Mouse (Mus musculus): Measurements from ENCODE around the gene Itgb1bp1.
A peak's percentile ranks its signal among the peaks of the same experiment; 100 is the strongest.

Itgb1bp1 gene

GRCm38 (mm10) chr12:21241965-21242364, 44.1 kb downstream of the Itgb1bp1 start:
- no peak for DNase-seq

- no peak for DNase-seq
These were observed 51.5 kb downstream of the Itgb1bp1 start for GRCm38 (mm10) chr12:21234560-21234959.

- DNase-seq = no peak
These were observed 52.4 kb downstream of the Itgb1bp1 start for GRCm38 (mm10) chr12:21233727-21234126.

DNA sequence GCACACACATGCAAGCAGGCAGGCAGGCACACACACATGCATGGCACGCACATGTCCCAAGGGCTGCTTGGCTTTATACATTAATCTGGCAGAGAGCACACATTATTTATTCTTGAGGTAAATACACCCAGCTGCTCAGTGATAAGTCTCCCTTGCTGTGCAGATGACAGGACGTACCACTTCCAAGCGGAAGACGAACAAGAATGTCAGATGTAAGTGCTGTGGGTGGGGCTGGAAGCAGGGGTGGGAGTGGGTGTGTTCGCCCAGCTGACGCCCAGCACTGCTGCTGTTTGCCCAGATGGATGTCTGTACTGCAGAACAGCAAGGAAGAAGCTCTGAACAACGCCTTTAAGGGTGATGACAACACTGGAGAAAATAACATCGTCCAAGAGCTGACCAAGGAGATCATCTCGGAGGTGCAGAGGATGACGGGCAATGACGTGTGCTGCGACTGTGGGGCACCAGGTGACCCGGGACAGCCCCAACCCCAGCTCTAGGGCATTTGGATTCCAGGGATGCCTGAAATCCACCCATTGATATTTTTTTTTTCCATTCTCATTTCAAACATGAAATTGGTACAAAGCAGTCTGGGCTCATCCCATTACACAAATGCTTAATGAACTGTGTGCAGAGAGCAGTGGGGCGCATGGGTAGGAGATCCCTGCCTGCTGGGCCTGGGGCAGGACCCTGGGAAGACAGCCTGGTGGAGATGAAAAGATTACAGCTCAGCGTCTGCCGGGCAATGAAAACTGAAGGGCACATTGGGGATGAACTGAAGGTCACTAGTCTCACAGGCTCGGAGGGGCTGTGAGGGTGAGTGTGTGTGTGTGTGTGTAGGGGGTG, 56.8 kb downstream of the Itgb1bp1 start:
- peak; percentile 47 for DNase-seq

- DNase-seq = no peak
These were observed 57.4 kb downstream of the Itgb1bp1 start for GRCm38 (mm10) chr12:21228650-21229049.

DNA sequence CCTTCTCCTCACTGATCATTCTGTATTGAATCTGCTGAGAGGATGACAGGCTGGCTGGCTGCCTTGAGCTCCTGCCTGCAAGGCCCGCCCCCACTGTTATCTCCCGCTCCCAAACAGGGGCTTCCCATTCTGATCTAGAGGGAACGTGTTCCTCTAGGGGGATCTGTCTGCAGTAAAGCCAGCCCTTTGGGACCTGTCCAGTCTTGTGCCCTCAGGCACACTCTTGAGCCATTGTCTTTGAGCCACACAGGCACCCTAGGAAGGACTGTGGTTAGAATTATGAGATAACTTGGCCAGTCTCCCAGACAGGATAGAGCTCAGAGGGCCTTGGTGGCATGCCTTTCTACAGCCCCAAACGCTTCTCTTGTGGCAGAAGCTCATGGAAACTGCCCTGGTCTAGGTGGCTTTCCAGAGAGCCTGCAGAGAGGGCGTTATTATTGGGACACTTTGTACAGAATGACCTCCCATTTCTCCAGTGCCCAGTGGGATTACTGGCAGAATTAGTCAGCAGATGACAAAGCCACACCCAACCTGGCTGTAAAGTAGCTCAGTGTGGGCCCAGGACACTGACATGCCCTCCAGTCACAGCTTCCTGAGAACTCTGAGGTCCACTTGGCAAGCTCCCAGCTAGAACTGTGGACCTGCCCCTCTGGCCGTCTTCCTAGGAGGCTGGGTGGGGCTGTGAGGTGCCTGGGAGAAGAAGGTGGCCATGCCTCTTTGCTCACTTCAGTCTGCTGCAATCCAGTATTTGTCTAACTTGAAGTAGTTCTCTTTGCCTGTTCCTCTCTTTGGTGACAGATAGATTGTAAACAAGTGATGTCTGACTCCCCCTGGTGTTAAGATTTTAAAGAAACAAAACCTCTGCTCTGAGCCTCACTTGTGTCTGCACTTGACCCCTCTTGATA, 58.8 kb downstream of the Itgb1bp1 start:
- DNase-seq = no peak

DNA sequence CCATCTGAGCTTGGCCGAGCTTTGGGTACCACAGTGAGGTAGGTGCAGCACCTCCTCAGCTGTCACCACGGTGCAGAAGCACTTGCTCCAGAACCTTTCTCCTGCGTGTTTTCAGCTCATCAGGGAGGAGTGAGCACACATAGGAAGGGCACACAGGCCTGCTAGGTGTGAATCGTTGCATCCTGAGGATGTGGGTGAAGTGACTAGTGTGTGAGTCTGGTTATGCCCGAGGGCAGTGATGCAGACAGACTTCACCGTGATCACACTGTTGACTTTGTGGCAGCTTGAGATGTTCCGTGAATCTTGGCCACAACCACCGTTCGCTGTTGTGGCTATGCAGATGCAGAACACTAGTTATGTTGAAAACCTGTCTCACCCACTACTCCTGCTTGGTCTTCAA, 59.8 kb downstream of the Itgb1bp1 start:
- DNase-seq = no peak

DNA sequence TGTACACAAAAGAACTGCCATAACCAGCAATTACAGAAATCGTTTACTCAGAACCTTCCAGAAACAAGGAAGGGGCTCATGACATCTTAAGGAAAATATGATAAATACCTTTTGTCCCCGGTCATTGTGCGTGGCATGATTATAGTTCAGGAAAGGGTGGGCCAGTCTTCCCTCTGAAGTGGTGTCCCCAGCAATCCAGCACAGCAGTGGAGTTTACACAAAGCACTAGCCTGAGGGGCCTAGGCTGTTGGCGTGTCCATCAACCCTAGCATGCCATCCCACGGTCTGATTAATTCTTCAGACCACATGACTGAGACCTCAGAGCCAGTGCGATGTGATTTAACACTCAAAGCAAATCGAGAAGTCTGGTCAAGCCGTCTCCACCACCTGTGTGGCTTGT, 60.7 kb downstream of the Itgb1bp1 start:
- no peak for DNase-seq

- DNase-seq = no peak
These were observed 62.2 kb downstream of the Itgb1bp1 start for GRCm38 (mm10) chr12:21223923-21224322.

DNA sequence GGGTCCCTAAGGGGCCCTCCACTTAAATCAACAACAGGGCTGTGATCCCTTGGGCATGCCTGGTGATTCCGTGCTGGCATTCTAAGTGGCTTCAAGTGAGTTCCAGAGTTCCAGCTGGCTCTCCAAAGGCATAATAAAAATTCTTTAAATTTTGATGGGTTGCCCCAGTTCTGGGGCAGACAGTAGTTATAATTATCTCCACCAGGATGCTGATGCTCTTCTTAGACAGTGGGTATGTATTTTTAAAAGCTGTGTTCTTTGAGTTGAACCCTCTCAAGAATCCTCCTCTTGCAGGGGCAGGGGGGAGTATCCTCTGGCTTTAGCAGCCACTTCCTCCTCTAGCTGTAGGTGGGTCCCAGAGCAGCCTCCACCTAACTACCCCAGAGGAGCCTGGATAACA, 65.5 kb downstream of the Itgb1bp1 start:
- no peak for DNase-seq

- peak; percentile 49 for DNase-seq
These were observed 68.2 kb downstream of the Itgb1bp1 start for GRCm38 (mm10) chr12:21217776-21218444.

DNA sequence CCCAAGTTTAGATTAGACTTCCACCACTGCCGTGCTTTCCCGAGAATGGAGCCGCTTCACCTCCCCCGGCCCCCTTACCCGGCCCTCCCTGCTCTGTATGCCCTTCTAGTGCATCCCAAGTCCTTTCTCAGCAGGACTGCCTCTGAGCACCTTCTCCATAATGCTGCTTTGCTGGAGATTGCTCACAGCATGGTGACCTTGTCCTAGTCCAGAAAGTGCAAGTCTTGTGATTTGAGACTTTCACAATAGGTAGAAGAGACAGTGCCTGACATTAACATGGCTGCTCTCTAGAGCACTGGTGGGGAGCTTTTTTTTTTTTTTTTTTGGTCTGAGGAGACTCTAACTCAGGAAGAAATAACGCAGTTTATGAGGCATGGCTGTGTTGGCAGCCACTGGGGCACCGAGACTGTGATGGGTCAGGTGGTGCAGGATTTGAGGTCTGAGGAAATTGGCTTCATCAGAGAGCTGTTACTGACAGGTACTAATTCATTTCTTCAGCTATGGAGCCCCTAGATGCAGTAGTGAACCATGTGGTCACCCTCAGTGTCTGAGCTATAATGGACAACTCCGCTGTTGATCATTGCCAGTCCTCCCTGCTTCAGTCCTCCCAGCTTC, 71.4 kb downstream of the Itgb1bp1 start:
- no peak for DNase-seq

GRCm38 (mm10) chr12:21212876-21213275, 73.2 kb downstream of the Itgb1bp1 start:
- no peak for DNase-seq

- no peak for DNase-seq
These were observed 76.8 kb downstream of the Itgb1bp1 start for GRCm38 (mm10) chr12:21209273-21209672.

GRCm38 (mm10) chr12:21208172-21208795, 77.8 kb downstream of the Itgb1bp1 start:
- DNase-seq = peak; percentile 19

DNA sequence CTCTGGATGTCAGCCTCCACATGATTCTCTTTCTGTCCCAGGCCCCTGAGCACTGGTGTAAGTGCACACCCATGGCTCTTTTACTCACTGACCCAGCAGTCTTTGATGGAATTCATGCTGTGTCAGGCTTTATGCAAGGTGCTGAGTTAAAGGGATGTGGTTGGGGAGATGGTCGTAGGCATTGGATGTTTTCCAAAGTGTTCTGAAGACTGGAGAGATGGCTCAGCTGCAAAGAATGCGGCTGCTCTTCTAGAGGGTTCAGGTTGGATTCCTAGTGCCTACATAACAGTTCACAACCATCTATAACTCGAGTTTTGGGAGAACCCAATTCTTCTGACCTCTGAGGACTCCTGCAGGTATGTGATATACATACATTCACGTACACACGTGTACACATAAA, 78.7 kb downstream of the Itgb1bp1 start:
- DNase-seq = no peak

GRCm38 (mm10) chr12:21205799-21206198, 80.3 kb downstream of the Itgb1bp1 start:
- no peak for DNase-seq

DNA sequence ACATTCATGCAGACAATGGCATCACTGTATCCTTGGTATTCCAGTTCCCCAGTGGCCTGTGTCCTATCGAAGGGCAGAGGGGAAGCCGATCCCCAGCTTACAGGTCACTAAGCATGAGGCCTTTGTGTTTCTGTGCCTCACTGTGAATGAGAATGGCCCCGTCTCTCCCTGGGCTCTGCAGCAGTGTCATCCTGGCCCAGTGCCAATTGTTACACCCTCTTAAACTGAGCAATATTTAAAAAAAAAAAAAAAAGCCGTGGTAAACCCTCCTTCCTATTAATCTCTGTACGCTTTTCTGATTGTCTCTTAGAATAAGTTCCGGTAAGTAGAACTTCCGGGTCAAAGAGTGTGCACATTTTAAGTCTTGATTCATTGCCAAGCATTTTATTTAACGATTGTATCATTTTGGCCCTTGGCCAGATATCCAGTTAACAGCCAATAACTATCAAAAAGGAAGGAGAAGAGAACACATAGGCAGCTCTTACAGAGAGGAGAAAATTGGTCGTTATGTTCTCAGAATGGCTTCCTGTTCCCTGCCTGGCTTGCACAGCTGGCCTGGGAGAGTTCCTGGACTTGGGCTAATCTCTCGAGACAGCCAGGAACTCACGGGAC, 81.3 kb downstream of the Itgb1bp1 start:
- no peak for DNase-seq

- DNase-seq = peak; percentile 51
These were observed 84.4 kb downstream of the Itgb1bp1 start for GRCm38 (mm10) chr12:21201485-21202269.

DNA sequence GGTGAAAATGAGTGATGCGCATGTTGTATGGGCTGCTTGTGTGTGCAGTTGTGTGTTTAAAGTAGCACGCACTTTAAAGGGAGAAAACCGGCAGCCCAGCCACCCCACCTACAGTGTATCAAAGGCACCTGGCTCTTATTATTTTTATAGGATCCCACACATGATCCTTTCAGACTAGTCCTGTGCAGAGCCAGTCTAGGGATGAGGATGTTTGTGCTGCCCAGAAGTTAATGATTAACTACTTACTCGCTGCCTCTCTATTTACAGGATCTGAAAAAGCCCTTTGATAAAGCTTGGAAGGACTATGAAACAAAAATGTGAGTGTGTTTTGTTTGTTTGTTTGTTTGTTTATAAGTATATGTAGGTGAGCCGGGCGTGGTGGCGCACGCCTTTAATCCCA, 85.5 kb downstream of the Itgb1bp1 start:
- DNase-seq = no peak

DNA sequence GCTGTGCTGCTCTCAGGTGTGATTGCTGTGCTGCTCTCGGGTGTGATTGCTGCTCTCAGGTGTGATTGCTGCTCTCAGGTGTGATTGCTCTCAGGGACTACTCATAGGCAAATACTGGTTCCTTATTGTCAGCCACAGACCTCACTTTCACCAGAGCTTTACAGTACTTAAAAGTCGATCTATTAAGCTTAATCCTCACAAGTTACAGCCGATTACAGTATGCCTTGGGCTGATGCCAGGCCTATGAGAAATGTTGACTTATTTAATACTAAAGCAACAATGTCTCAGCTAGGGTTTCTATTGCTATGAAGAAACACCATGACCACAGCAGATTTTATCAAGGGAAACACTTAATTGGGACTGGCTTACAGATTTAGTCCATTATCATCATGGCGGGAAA, 89.7 kb downstream of the Itgb1bp1 start:
- no peak for DNase-seq
